Mouse (Mus musculus) CD4-positive, CD25-positive, alpha-beta regulatory T cell, adult 4 months (primary cell): ENCODE data around the gene Golph3. TPM values are rescaled to one million over a fixed set of nuclear protein-coding genes. Genes with fewer than 3 reads are reported as not detected.

Experiments
- ATAC-seq: one replicate; pipeline ENCODE4 v1.8.0; 2017
- polyA plus RNA-seq, 2 experiments: library from polyadenylated mRNA; unstranded; fragments of 100-300 nt; shearing (Covaris generic); gene quantifications; one replicate each; pipeline ENCODE4 v1.2.1; 2017

Golph3 gene
- polyA plus RNA-seq, 2 experiments from 2014 or later, result 17.8 to 30.3 TPM

GRCm38 (mm10) chr15:12388726-12389489 is 67.7 kb downstream of the Golph3 start:
- ATAC-seq, result no peak

GRCm38 (mm10) chr15:12394758-12395157 is 73.5 kb downstream of the Golph3 start:
- no peak for ATAC-seq

DNA sequence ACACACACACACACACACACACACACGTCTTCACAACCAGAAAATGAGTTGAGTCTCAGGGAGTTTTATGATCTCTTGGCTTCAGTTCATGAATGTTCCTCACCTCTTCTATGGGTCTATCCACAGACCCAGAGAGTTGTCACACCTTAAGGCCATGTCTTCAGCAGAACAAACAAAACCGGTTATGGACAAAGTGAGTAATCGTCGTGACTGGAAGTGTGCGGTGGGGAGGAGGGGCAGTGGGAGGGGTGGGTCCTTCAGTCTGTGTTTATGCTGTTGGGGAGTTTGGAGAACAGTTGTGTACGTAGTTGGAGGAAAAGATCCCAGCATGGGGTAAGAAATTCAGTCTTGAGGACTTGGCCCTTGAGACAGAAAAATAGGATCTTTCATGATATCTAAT is 75.8 kb downstream of the Golph3 start:
- no peak for ATAC-seq

Other genes starting within 250 kb of the Golph3 start
- gene Zfr, start 203.6 kb upstream of the Golph3 start, polyA plus RNA-seq, result 100 to 1,000 TPM; 189 to 227 TPM
- gene Mtmr12, start 116.4 kb upstream of the Golph3 start, polyA plus RNA-seq, result 10 to 100 TPM; 20.1 to 22.6 TPM
- not detected for gene 1810049J17Rik, start 449 bp downstream of the Golph3 start, polyA plus RNA-seq